Mouse (Mus musculus) liver, embryonic 14.5 days (tissue): Measurements from ENCODE around the gene Arid1b.

Experiments
- CTCF ChIP-seq: IDR thresholded peaks from 2 replicates; pipeline ENCODE4 v1.5.1; 2016; ENCODE audit warnings: antibody characterized with exemption, low read depth, control low read depth
- EP300 ChIP-seq: IDR thresholded peaks from 2 replicates; pipeline ENCODE4 v1.6.1; 2016; ENCODE audit warnings: antibody characterized with exemption, low read depth

GRCm38 (mm10) chr17:4994504-4994812 is 326 bp downstream of the Arid1b start:
- TF ChIP-seq CTCF, result no peak
- no peak for TF ChIP-seq EP300
